Mouse (Mus musculus) splenic B cell, adult 2 months (primary cell): ENCODE results near the gene Osbpl5.
A peak's percentile ranks its signal among the peaks of the same experiment; 100 is the strongest.
"Not testable (repeated sequence)": the region's sequence is repeated elsewhere in the genome, so short reads cannot be mapped to it uniquely, and the experiment has no call there.

Source experiments
- DNase-seq: peaks from one replicate; pipeline ENCODE4 v3.0.0-alpha.2; 2011; ENCODE audit warnings: low read depth, low spot score
- H3K27me3 ChIP-seq: 2 replicates; pipeline ENCODE4 v1.6.1; 2012; ENCODE audit warnings: mild to moderate bottlenecking, low read length, moderate library complexity, mixed read lengths; ENCODE audit not compliant: control insufficient read depth, poor library complexity, insufficient read depth, severe bottlenecking
- H3K36me3 ChIP-seq: 2 replicates; pipeline ENCODE4 v1.6.1; 2012; ENCODE audit warnings: mild to moderate bottlenecking, low read length, moderate library complexity, mixed read lengths; ENCODE audit not compliant: control insufficient read depth, poor library complexity, insufficient read depth, severe bottlenecking

The Osbpl5 gene

GRCm38 (mm10) chr7:143666427-143667311 lies 90.1 kb downstream of the Osbpl5 start:
- H3K36me3 ChIP-seq, result no peaks in the 10 kb centered on the region
- H3K27me3 ChIP-seq, result no peaks in the 10 kb centered on the region
- DNase-seq, result peak; percentile 73

GRCm38 (mm10) chr7:143663470-143663869 lies 93.3 kb downstream of the Osbpl5 start:
- Histone ChIP-seq H3K27me3 (no peaks in the 10 kb centered on the region; the same call in 1 of the 2 replicates), H3K36me3 (no peaks in the 10 kb centered on the region)
- no peak for DNase-seq

GRCm38 (mm10) chr7:143660797-143661196 lies 96.0 kb downstream of the Osbpl5 start:
- Histone ChIP-seq H3K36me3 (no peaks in the 10 kb centered on the region), H3K27me3 (no peaks in the 10 kb centered on the region; the same call in 1 of the 2 replicates)
- DNase-seq, result no peak

- not testable (repeated sequence) for H3K36me3 ChIP-seq, H3K27me3 ChIP-seq, DNase-seq
Observed at GRCm38 (mm10) chr7:143649769-143650346, 106.9 kb downstream of the Osbpl5 start.

GRCm38 (mm10) chr7:143649034-143649768 lies 107.6 kb downstream of the Osbpl5 start, which contains the start of gene Tnfrsf22:
Gene Tnfrsf22 (minus strand): TSS chr7:143649661.
- peak; percentile 89 for DNase-seq
- Histone ChIP-seq H3K36me3 (no peaks in the 10 kb centered on the region), H3K27me3 (no peaks in the 10 kb centered on the region)

- DNase-seq, H3K36me3 ChIP-seq, H3K27me3 ChIP-seq: not testable (repeated sequence)
Observed at GRCm38 (mm10) chr7:143643949-143644348, 112.8 kb downstream of the Osbpl5 start.
